Comparison of ENCODE assay signal across 16 mouse cellular contexts in the genomic region with DNA sequence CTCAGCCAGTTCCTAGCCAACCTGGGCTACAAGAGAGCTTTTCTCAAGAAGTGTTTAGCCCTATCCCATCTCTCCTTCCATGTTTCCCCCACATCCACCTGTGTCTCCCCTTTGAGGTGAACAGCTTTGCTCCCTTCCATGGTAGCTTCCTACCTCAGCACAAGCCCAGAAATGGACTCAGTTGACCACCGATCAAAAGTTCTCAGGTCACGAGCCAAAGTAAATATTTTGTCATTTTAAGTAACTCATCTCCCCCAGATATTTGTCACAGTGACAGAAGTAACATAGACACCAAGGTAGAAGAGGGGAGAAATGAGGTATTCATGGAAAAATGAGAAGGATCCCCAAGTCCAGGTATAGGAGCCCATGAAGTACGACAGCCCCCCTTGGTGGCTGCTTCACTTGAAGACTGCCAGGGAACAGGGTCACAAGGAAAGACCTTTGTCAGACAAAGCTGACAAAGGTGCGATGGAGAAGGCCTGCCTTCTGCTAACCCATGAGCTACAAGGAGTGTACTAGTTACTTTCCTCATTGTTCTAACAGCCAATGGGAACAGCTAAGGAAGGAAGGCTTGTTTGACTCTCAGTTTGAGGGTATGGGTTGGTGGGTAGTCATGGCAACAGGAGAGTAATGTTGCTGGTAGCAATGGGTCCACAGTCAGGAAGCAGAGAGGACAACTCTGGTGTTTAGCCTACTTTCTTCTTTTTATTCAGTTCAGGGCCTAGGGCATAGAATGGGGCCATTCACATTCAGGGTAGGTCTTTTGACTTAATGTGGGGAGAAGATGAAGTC.
"Had no signal": no experiment of that assay in that cellular context is flagged by ENCODE, and none has a peak within 500 bp of the region (broad histone marks: within the 10 kb centered on the region; RNA-seq: fewer than 3 reads in every experiment).

No protein-coding gene starts in this region.

- H3K4me1 ChIP-seq: stomach, embryonic 15.5 days had no signal

- DNase-seq: retina, postnatal 1 day; right cerebral cortex, adult 18-20 months; right cerebral cortex, postnatal 14 days; right cerebral cortex, postnatal 25 days; right cerebral cortex, postnatal 4 days; spleen, adult 18-20 months; thymus, adult 18-20 months; thymus, adult 2 months; thymus, postnatal 14 days; thymus, postnatal 25 days; thymus, postnatal 36 days; thymus, postnatal 4 days had no signal

- H3K4me3 ChIP-seq: neural tube, embryonic 13.5 days; neural tube, embryonic 15.5 days; stomach, embryonic 15.5 days had no signal

- H3K9ac ChIP-seq: neural tube, embryonic 13.5 days; neural tube, embryonic 15.5 days; stomach, embryonic 15.5 days had no signal

- H3K27ac ChIP-seq: neural tube, embryonic 13.5 days; neural tube, embryonic 15.5 days; stomach, embryonic 15.5 days; stomach, postnatal 0 days had no signal

- H3K36me3 ChIP-seq: neural tube, embryonic 13.5 days; neural tube, embryonic 15.5 days; stomach, embryonic 15.5 days had no signal

- H3K4me2 ChIP-seq: neural tube, embryonic 13.5 days; neural tube, embryonic 15.5 days; stomach, embryonic 15.5 days had no signal

- H3K9me3 ChIP-seq: neural tube, embryonic 13.5 days; neural tube, embryonic 15.5 days; stomach, embryonic 15.5 days had no signal

- H3K27me3 ChIP-seq: neural tube, embryonic 13.5 days; neural tube, embryonic 15.5 days; stomach, embryonic 15.5 days had no signal
